Mouse (Mus musculus) kidney, adult 2 months (tissue): Measurements from ENCODE around the gene Tnrc6b.

Source experiments
- CTCF ChIP-seq: fragments of 200-500 bp; conservative IDR thresholded peaks from 2 replicates; pipeline ENCODE4 v1.5.1; 2011; ENCODE audit warnings: low read depth, mild to moderate bottlenecking, control low read depth, low read length, moderate library complexity, mixed read lengths; ENCODE audit not compliant: insufficient read depth, insufficient read length
- POLR2A ChIP-seq: fragments of 200-500 bp; IDR thresholded peaks from one replicate; pipeline ENCODE4 v1.6.1; 2011; ENCODE audit warnings: low read depth, low read length, control low read depth

GRCm38 (mm10) chr15:80765381-80765780, 54.3 kb downstream of the Tnrc6b start:
- TF ChIP-seq CTCF (no peak), POLR2A (no peak)
